Mouse (Mus musculus) midbrain, embryonic 12.5 days (tissue): Measurements from ENCODE around the gene Get4. TPM values are rescaled to one million over a fixed set of nuclear protein-coding genes. Genes with fewer than 3 reads are reported as not detected.

Source experiments
- ATAC-seq: fragments of 200-750 bp; cut with Nextera tagmentation; 2 replicates; pipeline ENCODE4 v1.8.0; 2017; ENCODE audit warnings: low read depth, moderate TSS enrichment, moderate library complexity; ENCODE audit not compliant: low FRiP score
- H3K27ac ChIP-seq: fragments of 300-500 bp; sonication (generic); replicated peaks from 2 replicates; pipeline ENCODE4 v1.5.1; 2016; ENCODE audit warnings: mild to moderate bottlenecking
- H3K27me3 ChIP-seq: fragments of 300-500 bp; sonication (generic); 2 replicates; pipeline ENCODE4 v1.6.1; 2016; ENCODE audit warnings: mild to moderate bottlenecking
- H3K36me3 ChIP-seq: fragments of 300-500 bp; sonication (generic); 2 replicates; pipeline ENCODE4 v1.6.1; 2016
- H3K4me1 ChIP-seq: fragments of 300-500 bp; sonication (generic); 2 replicates; pipeline ENCODE4 v1.6.1; 2016
- H3K4me2 ChIP-seq: fragments of 300-500 bp; sonication (generic); replicated peaks from 2 replicates; pipeline ENCODE4 v1.6.1; 2016; ENCODE audit warnings: mild to moderate bottlenecking, moderate library complexity
- H3K4me3 ChIP-seq: fragments of 300-500 bp; sonication (generic); 2 replicates; pipeline ENCODE4 v1.5.1; 2016; ENCODE audit warnings: mild to moderate bottlenecking
- H3K9ac ChIP-seq: fragments of 300-500 bp; sonication (generic); replicated peaks from 2 replicates; pipeline ENCODE4 v1.6.1; 2016; ENCODE audit warnings: mild to moderate bottlenecking, moderate library complexity
- H3K9me3 ChIP-seq: fragments of 300-500 bp; sonication (generic); 2 replicates; pipeline ENCODE4 v1.6.1; 2016; ENCODE audit warnings: mild to moderate bottlenecking
- WGBS: fragments of 180-500 bp; shearing (Covaris S2); methylation state at CpG from one replicate; pipeline ENCODE4 v1.1.7; 2016; 5-methylcytosine and 5-hydroxymethylcytosine counted together
- polyA plus RNA-seq: library from polyadenylated mRNA; unstranded; fragments of >200 nt; fragmentation: Nextera tagmentation; extraction: Ambion mirVana; gene quantifications from 2 replicates; pipeline ENCODE4 v1.2.1, GENCODE M21; 2016

The Get4 gene
- polyA plus RNA-seq, 1 experiment from 2014 or later = 132 TPM

DNA sequence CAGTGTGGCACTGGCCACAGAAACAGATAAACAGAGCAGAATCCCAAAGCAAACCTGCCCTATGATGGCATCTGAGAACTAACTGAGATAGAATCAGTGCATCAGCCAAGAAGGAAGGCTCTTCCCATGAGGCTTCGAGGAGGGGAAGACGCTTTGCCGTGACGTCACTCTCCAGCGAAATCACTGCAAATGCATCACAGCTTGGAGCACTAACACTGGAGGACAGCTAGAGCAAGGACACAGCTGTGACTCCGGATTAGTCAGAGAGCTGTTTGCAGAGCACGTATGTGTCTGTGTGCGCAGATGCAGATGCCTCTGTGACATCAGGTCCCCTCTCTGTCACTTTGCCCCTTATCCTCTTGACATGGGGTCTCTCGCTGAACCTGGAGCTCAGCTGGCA lies 59.7 kb downstream of the Get4 start:
- WGBS = 89% methylated on average over 9 of the region's 9 CpGs
- ATAC-seq = no peak
- no peak overlapping the region for H3K4me2 ChIP-seq

DNA sequence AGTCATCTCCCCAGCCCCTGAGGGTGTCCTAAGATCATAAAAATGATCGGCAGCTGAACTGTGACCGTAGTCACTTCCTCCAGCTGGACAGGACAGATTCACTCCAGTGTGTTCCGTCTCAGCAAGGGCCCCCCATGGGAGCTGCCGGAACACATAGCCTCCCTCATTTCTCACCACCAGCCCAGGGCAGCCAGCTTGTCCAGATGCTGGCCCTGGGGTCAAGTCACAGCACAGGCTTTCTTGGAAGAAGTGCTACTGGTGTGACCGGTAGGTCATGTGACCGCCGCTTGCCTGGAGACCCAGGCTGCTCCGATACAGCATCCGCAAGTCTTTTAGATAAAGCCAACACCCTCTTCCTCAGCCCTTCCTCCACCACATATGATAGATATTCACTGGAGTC lies 61.4 kb downstream of the Get4 start:
- H3K27me3 ChIP-seq = no peaks in the 10 kb centered on the region
- no peak overlapping the region for H3K27ac ChIP-seq
- no peak for ATAC-seq
- no peaks in the 10 kb centered on the region for H3K9me3 ChIP-seq
- WGBS = 87% methylated on average over 9 of the region's 9 CpGs
- H3K4me2 ChIP-seq = no peak overlapping the region
- no peaks in the 10 kb centered on the region for H3K36me3 ChIP-seq
- H3K4me3 ChIP-seq = no peak overlapping the region
- no peak overlapping the region for H3K9ac ChIP-seq
- H3K4me1 ChIP-seq = no peaks in the 10 kb centered on the region

More for the DNA sequence above, 59.7 kb downstream of the Get4 start:
- no peak overlapping the region for H3K9ac ChIP-seq
- no peaks in the 10 kb centered on the region for H3K36me3 ChIP-seq
- no peak overlapping the region for H3K27ac ChIP-seq
- no peak overlapping the region for H3K4me3 ChIP-seq
- no peaks in the 10 kb centered on the region for H3K4me1 ChIP-seq
- no peaks in the 10 kb centered on the region for H3K9me3 ChIP-seq
- H3K27me3 ChIP-seq = no peaks in the 10 kb centered on the region

DNA sequence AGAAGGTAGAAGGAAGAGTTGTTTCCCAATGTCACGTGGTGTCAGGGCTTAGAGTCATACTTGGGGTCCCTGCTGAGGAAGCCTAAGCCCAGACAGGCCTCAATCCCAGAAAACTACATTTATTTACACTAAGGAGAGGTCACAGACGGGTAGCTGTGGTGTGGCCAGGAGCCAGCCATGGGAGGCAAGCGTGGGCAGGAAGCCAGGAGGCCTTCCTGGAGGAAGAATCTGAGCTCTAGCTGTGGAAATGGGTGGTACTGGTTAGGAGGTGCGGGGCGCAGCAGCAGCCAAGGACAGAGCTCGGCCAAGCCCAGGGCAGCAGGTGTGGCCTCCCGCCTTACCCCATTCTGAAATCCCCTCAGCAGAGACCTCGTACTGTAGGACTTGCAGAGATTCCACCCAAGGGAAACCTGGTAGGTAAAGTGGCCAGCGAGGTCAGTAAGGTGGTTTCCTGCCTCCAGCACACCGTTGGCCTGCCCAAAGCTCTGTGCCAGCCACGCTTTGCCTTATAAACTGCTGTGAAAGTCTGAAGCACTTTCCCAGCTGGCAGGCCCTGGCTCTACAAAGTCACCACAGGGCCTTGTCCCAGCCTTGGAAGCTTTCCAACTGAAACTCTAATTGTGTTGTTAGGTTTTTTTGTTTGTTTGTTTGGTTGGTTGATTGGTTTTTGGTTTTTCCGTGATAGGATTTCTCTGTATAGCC lies 63.0 kb downstream of the Get4 start:
- no peak for ATAC-seq
- no peak overlapping the region for H3K4me2 ChIP-seq
- no peaks in the 10 kb centered on the region for H3K36me3 ChIP-seq
- H3K4me1 ChIP-seq = no peaks in the 10 kb centered on the region
- no peaks in the 10 kb centered on the region for H3K9me3 ChIP-seq
- H3K4me3 ChIP-seq = no peak overlapping the region
- H3K27me3 ChIP-seq = 0 out of 2 replicates have a peak, but pooled peaks cover 2% of the 10 kb centered on the region
- 87% methylated on average over 12 of the region's 12 CpGs for WGBS
- H3K9ac ChIP-seq = no peak overlapping the region
- no peak overlapping the region for H3K27ac ChIP-seq

GRCm38 (mm10) chr5:139316982-139317675 lies 65.0 kb downstream of the Get4 start:
- H3K4me2 ChIP-seq = no peak overlapping the region
- no peak for ATAC-seq
- H3K27me3 ChIP-seq = 0 out of 2 replicates have a peak, but pooled peaks cover 8% of the 10 kb centered on the region
- WGBS = 78% methylated on average over 6 of the region's 6 CpGs
- H3K9ac ChIP-seq = no peak overlapping the region
- H3K9me3 ChIP-seq = no peaks in the 10 kb centered on the region
- no peak overlapping the region for H3K27ac ChIP-seq
- no peak overlapping the region for H3K4me3 ChIP-seq
- H3K4me1 ChIP-seq = no peaks in the 10 kb centered on the region
- no peaks in the 10 kb centered on the region for H3K36me3 ChIP-seq

- H3K4me2 ChIP-seq = no peak overlapping the region
- 65% methylated on average over 21 of the region's 21 CpGs for WGBS
- H3K27ac ChIP-seq = no peak overlapping the region
- H3K4me1 ChIP-seq = no peaks in the 10 kb centered on the region
- no peak overlapping the region for H3K9ac ChIP-seq
- no peaks in the 10 kb centered on the region for H3K36me3 ChIP-seq
- H3K9me3 ChIP-seq = no peaks in the 10 kb centered on the region
- H3K4me3 ChIP-seq = no peak overlapping the region
- no peak for ATAC-seq
- H3K27me3 ChIP-seq = peaks cover 13% of the 10 kb centered on the region
Measured at GRCm38 (mm10) chr5:139317751-139318504, 65.8 kb downstream of the Get4 start.

Other genes with a start within 250 kb of the Get4 start
- 45.5 and 50.4 TPM in 2 replicates for gene Prkar1b, start 102.3 kb upstream of the Get4 start, polyA plus RNA-seq
- gene Dnaaf5, start 102.1 kb upstream of the Get4 start, polyA plus RNA-seq = 6.7 and 6.9 TPM in 2 replicates
- 48.1 and 53.1 TPM in 2 replicates for gene Sun1, start 51.7 kb upstream of the Get4 start, polyA plus RNA-seq
- 4.5 and 4.7 TPM in 2 replicates for gene Adap1, start 73.3 kb downstream of the Get4 start, polyA plus RNA-seq
- 121 and 125 TPM in 2 replicates for gene Cox19, start 99.1 kb downstream of the Get4 start, polyA plus RNA-seq
- gene Cyp2w1, start 100.3 kb downstream of the Get4 start, polyA plus RNA-seq = 0.20 and 0.64 TPM in 2 replicates
- gene Gpr146, start 125.4 kb downstream of the Get4 start, polyA plus RNA-seq = 1.8 and 2.6 TPM in 2 replicates
- gene C130050O18Rik, start 153.0 kb downstream of the Get4 start, polyA plus RNA-seq = 0.22 and 0.36 TPM in 2 replicates
- 2.3 and 3.7 TPM in 2 replicates for gene Gper1, start 170.8 kb downstream of the Get4 start, polyA plus RNA-seq
- 27.5 and 29.3 TPM in 2 replicates for gene 3110082I17Rik, start 208.2 kb downstream of the Get4 start, polyA plus RNA-seq
- gene Zfand2a, start 232.2 kb downstream of the Get4 start, polyA plus RNA-seq = 11.5 and 13.1 TPM in 2 replicates